Mouse (Mus musculus): ENCODE measurements around the gene Pfkp. TPM values are rescaled to one million over a fixed set of nuclear protein-coding genes. Genes with fewer than 3 reads are reported as not detected.

Gene Pfkp
- polyA plus RNA-seq (2017; shearing (Covaris generic)) = 217 TPM

GRCm38 (mm10) chr13:6648669-6649233 is at the start of gene Pfkp:
TSS of gene Pfkp (minus strand) at chr13:6648777.

Other genes starting within 250 kb of the Pfkp start
- gene Pitrm1, start 100.6 kb downstream of the Pfkp start, polyA plus RNA-seq (2017; shearing (Covaris generic)) = 70.0 TPM